Mouse (Mus musculus): Measurements from ENCODE around the gene Polr1a.

- TF ChIP-seq POLR2A (IDR thresholded peaks at IDR 0.05; ENCODE audit: control insufficient read depth, low read depth, low read length) = no peak
- TF ChIP-seq CTCF (IDR thresholded peaks at IDR 0.05; ENCODE audit: control insufficient read depth, insufficient read depth, insufficient replicate concordance, low read depth, low read length) = no peak
Observed at GRCm38 (mm10) chr6:72018052-72018451, 109.2 kb downstream of the Polr1a start.
